Mouse (Mus musculus): ENCODE results near the gene Sept10.

Sept10 gene

GRCm38 (mm10) chr10:59223301-59223700 is 1.7 kb upstream of the Sept10 start:
- DNase-seq: no peak

- DNase-seq: peak; percentile 65
These were observed 839 bp upstream of the Sept10 start for GRCm38 (mm10) chr10:59222271-59223101.

- no peak for DNase-seq
These were observed 699 bp downstream of the Sept10 start for GRCm38 (mm10) chr10:59220824-59221472.

- no peak for DNase-seq
These were observed 21.6 kb downstream of the Sept10 start for GRCm38 (mm10) chr10:59200011-59200410.

- DNase-seq: no peak
These were observed 24.9 kb downstream of the Sept10 start for GRCm38 (mm10) chr10:59196763-59197162.

- DNase-seq: no peak
These were observed 26.8 kb downstream of the Sept10 start for GRCm38 (mm10) chr10:59194891-59195290.

GRCm38 (mm10) chr10:59182306-59182705 is 39.3 kb downstream of the Sept10 start:
- DNase-seq: no peak

- no peak for DNase-seq
These were observed 42.0 kb downstream of the Sept10 start for GRCm38 (mm10) chr10:59179620-59180019.

GRCm38 (mm10) chr10:59172539-59172938 is 49.1 kb downstream of the Sept10 start:
- DNase-seq: no peak

GRCm38 (mm10) chr10:59171042-59171441 is 50.6 kb downstream of the Sept10 start:
- DNase-seq: no peak

GRCm38 (mm10) chr10:59166104-59166944 is 55.3 kb downstream of the Sept10 start:
- peak; percentile 19 for DNase-seq

- DNase-seq: no peak
These were observed 59.3 kb downstream of the Sept10 start for GRCm38 (mm10) chr10:59162185-59162897.

GRCm38 (mm10) chr10:59158627-59159026 is 63.0 kb downstream of the Sept10 start:
- DNase-seq: no peak

- DNase-seq: no peak
These were observed 69.0 kb downstream of the Sept10 start for GRCm38 (mm10) chr10:59152544-59153081.

GRCm38 (mm10) chr10:59150938-59151657 is 70.5 kb downstream of the Sept10 start:
- no peak for DNase-seq

GRCm38 (mm10) chr10:59149956-59150383 is 71.7 kb downstream of the Sept10 start:
- DNase-seq: peak; percentile 9

GRCm38 (mm10) chr10:59133478-59134009 is 88.1 kb downstream of the Sept10 start:
- no peak for DNase-seq

- no peak for DNase-seq
These were observed 89.6 kb downstream of the Sept10 start for GRCm38 (mm10) chr10:59131926-59132628.

- DNase-seq: no peak
These were observed 94.0 kb downstream of the Sept10 start for GRCm38 (mm10) chr10:59127637-59128036.

- no peak for DNase-seq
These were observed 96.2 kb downstream of the Sept10 start for GRCm38 (mm10) chr10:59125497-59125896.

- DNase-seq: no peak
These were observed 101.8 kb downstream of the Sept10 start for GRCm38 (mm10) chr10:59119811-59120210.

Data from cerebellum, adult 9-11 months (tissue).